Mouse (Mus musculus) layer of hippocampus, adult 9-10 months (tissue): Measurements from ENCODE around the gene Wdpcp.
"Not testable (repeated sequence)": the region's sequence is repeated elsewhere in the genome, so short reads cannot be mapped to it uniquely, and the experiment has no call there.

Experiments
- DNase-seq: peaks from one replicate; pipeline ENCODE4 v3.0.0; 2022; ENCODE audit warnings: low spot score

The Wdpcp gene

DNA sequence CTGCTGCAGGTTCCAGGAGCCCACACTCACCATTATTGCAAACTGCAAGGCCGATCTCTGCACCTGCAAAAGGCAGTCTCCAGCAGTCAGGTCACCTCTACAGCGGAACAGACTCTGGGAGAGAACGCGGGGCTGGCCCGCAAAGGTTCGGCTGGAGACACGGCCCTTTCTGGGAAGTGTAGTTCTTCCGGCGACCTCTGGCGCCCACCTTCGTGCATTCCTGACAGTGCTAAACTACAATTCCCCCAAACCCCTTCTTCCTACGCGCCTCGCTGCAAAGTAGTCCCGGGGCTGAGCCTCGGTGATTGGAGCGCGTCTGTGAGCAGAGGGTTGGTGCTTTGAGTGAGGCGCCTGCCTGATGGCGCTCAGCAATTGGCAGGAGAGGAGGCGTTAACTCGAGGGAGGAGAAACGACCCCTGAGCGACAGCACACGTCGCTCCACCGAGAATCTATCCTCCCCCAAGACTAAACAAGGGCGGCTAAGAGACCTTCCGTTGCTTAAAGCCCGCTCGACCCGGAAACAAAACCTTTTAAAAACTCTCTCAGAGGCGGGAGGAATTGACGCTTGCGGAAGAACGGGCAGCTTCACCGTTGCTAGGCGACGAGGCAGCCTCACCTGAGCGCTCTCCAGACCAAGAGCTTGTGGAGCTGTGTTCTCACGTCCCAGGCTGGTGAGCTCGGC lies at the start of gene Wdpcp, which contains the start of gene Mdh1:
Gene Wdpcp (plus strand): TSS at position 536 of the 682 bp plus-strand sequence.
Gene Mdh1 (minus strand): TSS at position 668 of the 682 bp plus-strand sequence.
- DNase-seq: peak; percentile 96

DNA sequence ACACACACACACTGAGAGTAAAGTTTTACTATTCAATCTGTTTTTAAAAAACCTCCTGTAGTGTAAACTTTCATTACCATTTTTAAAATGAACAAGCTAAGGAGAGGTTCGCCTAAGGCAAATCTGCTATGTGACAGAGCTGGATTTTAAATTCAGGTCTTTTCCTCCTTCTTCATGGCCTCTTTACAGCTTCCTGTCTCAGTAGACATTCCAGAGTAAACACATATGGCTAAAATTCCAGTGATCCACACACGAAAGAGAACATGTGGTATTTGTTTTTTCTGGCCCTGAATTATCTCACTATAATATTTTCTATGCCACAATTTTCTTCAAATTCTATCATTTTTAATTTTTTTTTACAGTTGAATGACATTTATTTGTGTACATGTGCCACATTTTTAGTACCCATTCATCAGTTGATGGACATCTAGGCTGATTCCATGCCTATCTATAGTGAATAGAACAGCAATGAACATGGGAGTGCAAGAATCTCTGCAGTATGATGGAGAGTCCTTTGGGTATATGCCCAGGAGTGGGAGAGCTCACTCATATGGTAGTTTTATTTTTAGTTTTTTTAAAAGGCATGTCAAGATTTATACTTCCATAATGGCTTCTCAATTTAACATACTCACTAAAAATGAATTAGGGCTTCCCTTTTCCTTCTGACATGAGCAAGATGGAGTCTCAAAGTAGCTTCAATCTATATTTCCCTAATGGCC lies 43.2 kb upstream of the Wdpcp start:
- DNase-seq: no peak

GRCm38 (mm10) chr11:21530856-21531255 lies 41.2 kb upstream of the Wdpcp start:
- not testable (repeated sequence) for DNase-seq

- DNase-seq: no peak
Measured at GRCm38 (mm10) chr11:21540072-21540471, 32.0 kb upstream of the Wdpcp start.

DNA sequence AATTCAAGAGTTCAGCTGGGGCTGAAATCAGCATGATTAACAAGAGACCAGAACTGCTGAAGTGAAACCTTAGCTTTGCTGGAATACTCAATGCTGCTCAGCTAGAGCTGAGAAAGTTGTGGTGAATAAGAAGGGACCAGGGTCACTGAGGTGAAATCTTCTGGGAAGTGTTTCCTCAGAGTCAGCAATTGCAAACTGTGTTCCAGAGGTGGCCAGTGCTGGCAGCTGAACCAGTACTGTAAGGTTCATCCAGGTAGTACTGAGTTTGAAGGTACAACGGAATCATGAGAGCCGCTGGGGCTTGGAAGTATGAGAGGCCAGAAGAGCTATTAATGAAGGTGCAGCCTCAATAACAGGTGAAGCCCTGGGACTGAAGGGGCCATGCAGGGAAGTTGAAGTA lies 31.4 kb upstream of the Wdpcp start:
- no peak for DNase-seq

DNA sequence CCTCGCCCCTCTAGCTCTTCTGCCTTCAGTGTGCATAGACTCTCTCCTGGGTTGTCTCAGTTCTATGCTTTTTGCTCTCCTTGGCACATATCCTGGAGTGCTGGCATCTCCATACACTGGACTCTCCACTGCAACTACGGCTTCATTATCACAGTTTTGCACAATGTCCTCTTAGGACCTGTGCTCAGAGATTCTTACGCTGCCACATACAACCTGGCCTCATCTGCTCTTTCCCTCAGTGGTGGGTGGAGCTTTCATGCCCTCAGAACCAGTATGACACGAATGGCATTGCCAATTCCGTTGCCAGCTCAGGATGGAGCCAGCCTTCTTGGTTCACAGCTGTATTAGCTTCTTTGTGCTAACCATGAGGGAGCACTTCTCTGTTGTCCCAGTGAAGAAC lies 29.3 kb upstream of the Wdpcp start:
- no peak for DNase-seq

DNA sequence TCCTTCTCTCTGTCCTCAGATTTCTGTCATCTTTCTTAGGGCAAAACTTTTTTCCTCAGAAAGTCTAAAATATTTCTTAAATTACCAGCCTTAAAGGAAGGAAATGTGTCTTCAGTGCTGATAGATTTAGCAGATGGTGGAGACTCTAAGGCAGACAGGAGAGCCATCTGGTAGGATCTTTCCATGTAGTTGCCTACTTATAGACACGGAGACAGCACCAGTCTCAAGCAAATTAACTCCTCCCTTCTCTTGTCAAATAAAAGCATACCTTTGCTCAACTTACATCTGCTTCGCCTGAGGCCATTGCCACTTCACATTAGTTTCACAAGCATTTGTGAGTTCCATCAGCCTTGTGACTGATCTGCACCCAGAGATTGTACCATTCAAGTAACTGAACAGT lies 27.0 kb upstream of the Wdpcp start:
- DNase-seq: peak; percentile 50

DNA sequence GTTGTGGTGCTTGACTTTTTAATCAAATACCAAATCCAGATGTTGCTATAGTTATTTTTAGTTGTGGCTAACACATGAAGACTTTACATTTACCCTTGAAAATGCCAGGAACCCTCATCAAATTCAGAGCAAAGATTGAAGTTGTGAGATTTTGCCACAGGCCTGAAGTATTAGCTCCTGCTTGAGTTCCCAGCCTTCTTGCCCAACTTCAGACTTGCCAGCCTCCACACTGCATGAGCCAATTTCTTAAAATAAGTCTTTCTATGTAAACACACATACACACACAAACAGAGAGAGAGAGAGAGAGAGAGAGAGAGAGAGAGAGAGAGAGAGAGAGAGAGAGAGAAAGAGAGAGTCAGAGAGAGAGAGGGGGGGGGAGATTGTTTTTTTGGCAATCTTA lies 26.1 kb upstream of the Wdpcp start:
- no peak for DNase-seq

DNA sequence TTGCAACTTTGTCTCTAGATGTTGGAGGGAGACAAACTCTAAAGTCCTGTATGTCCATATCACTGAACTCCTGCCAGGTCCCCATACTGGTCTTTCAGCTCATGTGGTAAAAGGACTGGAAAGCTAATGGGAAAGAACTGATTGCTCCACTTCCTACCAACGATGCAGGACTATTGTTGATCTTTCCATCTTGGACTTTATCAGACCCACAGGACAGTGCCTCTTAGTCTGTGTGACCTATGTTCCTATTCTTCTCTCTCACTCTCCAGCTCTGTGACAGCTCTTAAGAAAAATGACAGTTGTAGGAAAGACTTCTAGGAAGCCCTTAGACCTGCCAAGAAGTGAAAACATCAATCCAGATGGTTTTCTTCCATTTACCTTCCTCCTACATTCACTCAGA lies 25.4 kb upstream of the Wdpcp start:
- no peak for DNase-seq

- DNase-seq: no peak
Measured at GRCm38 (mm10) chr11:21547518-21547917, 24.5 kb upstream of the Wdpcp start.

GRCm38 (mm10) chr11:21549052-21549451 lies 23.0 kb upstream of the Wdpcp start:
- no peak for DNase-seq

DNA sequence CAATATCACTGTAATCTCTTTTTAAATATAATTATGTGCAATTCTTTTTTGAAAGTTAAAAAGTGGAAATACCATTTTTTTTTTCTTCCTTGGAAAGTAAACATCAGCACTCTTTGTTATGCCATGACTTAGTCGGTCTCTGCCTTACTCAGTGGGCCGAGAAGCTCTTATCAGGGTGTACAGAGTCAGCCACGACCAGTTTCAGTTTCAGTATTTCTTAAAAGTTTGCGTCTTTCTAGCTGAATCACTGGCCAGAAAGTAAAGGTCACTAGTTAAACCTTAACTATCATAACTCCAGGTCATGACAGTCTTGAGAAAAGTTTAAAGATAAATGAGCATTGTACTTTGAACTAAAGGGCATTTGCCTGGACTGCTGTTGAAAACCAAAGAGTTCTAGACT lies 22.3 kb upstream of the Wdpcp start:
- no peak for DNase-seq

- no peak for DNase-seq
Measured at GRCm38 (mm10) chr11:21550222-21551173, 21.5 kb upstream of the Wdpcp start.

- no peak for DNase-seq
Measured at GRCm38 (mm10) chr11:21552049-21552448, 20.0 kb upstream of the Wdpcp start.

DNA sequence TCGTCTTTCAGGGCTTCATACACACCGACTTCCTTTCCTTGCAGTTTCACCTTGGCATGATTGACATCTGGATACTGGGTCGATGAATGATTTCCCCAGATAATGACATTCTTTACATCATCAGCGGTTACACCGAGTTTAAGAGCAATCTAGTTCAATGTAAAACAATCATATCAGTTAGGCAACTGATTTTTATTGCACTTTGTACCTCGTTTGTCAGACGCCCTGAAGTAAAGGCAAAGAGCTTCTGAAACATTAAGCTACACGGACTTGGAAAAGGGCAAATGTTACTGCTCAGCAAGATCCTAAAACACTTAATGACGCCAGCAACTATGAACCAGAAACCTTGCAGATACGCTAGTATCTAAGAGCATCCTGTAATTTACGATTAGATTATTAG lies 12.3 kb upstream of the Wdpcp start:
- DNase-seq: no peak

DNA sequence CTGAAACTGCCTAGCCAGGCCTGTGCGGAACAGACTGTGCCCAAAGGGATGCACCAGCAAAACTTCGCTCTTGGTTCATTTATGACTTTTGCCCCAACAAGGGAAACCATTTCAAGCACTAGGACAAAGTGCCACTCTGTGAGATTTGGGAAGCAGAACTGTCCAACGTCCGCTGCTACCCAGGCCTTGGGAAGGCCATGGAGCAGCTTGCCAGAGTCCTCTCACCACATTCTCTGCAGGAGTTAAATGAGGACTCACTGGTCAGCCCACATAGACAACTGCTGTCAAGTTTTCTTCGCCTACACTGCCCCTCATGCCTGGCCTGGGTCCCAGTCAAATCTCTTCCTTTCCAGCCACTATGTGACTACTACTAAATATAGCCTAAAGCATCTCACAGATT lies 10.7 kb upstream of the Wdpcp start:
- DNase-seq: no peak

- DNase-seq: no peak
Measured at GRCm38 (mm10) chr11:21563617-21564325, 8.3 kb upstream of the Wdpcp start.

DNA sequence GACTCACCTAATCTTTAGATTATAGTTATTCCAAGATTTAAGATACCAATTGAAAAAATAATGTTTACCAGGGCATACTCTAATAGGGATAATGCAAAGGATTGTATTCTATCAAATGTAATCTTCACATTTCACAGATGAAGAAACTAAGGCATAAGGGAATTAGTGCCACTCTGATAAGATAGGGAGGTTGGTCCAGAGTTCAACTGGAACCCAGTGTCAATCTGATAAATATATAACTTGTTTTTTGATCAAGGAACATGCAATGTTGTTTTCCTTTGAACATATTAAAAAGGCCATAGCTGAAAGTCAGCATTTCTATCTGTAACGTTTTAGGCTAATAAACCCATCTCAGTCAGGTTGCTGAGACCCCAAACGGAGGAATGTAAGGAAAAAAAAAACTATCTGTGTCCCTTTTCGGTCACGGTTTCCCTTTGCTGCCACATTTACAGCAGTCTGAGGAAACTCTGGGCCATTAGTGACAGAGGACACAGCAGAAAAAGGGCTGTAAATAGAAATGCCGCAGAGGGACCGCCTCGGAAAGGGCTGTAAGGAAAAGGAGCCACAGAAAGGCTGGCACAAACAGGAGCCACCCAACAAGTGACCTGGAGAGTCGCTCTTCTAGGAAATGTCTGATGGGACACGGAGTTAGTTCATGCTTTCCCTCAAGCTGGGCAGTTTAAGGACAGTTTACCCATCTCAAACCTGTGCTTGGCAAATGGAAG lies 7.2 kb upstream of the Wdpcp start:
- no peak for DNase-seq

GRCm38 (mm10) chr11:21566934-21567333 lies 5.1 kb upstream of the Wdpcp start:
- no peak for DNase-seq

DNA sequence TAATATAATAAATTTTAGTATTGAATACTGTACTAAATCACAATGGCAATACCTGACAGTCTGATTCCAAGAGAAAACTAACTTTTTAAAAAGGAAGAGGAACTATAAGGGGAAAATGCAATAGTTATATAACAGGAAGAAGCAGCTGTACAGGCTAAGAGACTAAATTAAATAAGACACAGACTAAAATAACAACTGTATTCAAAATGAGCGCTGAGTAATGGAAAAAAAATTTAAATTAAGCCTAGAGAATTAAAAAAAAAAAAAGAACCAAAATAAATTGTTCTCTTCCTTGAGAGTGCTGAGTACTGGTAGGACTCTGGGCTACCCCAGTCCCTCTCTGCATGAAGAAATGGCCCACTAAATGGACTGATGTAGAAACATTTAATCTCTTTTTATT lies 4.3 kb upstream of the Wdpcp start:
- DNase-seq: no peak

- no peak for DNase-seq
Measured at GRCm38 (mm10) chr11:21569002-21569401, 3.0 kb upstream of the Wdpcp start.
